Mouse (Mus musculus) stomach, embryonic 16.5 days (tissue): ENCODE measurements around the gene Fbxo34. TPM values are rescaled to one million over a fixed set of nuclear protein-coding genes. Genes with fewer than 3 reads are reported as not detected.

Source experiments
- ATAC-seq: fragments of 200-750 bp; cut with Nextera tagmentation; 2 replicates; pipeline ENCODE4 v1.8.0; 2017; ENCODE audit warnings: moderate number of reproducible peaks, moderate TSS enrichment; ENCODE audit not compliant: insufficient read depth, low FRiP score
- H3K27ac ChIP-seq: fragments of 300-500 bp; sonication (generic); 2 replicates; pipeline ENCODE4 v1.5.1; 2014; ENCODE audit warnings: low read length
- H3K27me3 ChIP-seq: fragments of 300-500 bp; sonication (generic); 2 replicates; pipeline ENCODE4 v1.6.1; 2014; ENCODE audit warnings: low read length, control low read depth, mixed read lengths; ENCODE audit not compliant: control insufficient read depth, insufficient read depth
- H3K36me3 ChIP-seq: fragments of 300-500 bp; sonication (generic); 2 replicates; pipeline ENCODE4 v1.6.1; 2014; ENCODE audit warnings: low read length; ENCODE audit not compliant: control insufficient read depth, insufficient read depth
- H3K4me1 ChIP-seq: fragments of 300-500 bp; sonication (generic); 2 replicates; pipeline ENCODE4 v1.6.1; 2014; ENCODE audit warnings: low read length, control low read depth, mixed read lengths; ENCODE audit not compliant: control insufficient read depth, insufficient read depth
- H3K4me2 ChIP-seq: fragments of 300-500 bp; sonication (generic); 2 replicates; pipeline ENCODE4 v1.6.1; 2014; ENCODE audit warnings: low read depth, low read length, mixed read lengths
- H3K4me3 ChIP-seq: fragments of 300-500 bp; sonication (generic); replicated peaks from 2 replicates; pipeline ENCODE4 v1.5.1; 2014; ENCODE audit warnings: mild to moderate bottlenecking, low read length
- H3K9ac ChIP-seq: fragments of 300-500 bp; sonication (generic); 2 replicates; pipeline ENCODE4 v1.6.1; 2014; ENCODE audit warnings: low read length
- H3K9me3 ChIP-seq: fragments of 300-500 bp; sonication (generic); replicated peaks from 2 replicates; pipeline ENCODE4 v1.6.1; 2016; ENCODE audit warnings: low read length, control low read depth; ENCODE audit not compliant: control insufficient read depth
- WGBS: fragments of 180-500 bp; shearing (Covaris S2); extraction: QIAGEN DNeasy Blood & Tissue Kit; methylation state at CpG from one replicate; pipeline ENCODE4 v1.1.7; 2014; 5-methylcytosine and 5-hydroxymethylcytosine counted together
- polyA plus RNA-seq: library from polyadenylated mRNA; unstranded; fragments of >200 nt; fragmentation: Nextera tagmentation; extraction: Ambion mirVana; gene quantifications from 2 replicates; pipeline ENCODE4 v1.2.1, GENCODE M21; 2015

Fbxo34 gene
- polyA plus RNA-seq, 1 experiment from 2014 or later = 20.4 TPM

DNA sequence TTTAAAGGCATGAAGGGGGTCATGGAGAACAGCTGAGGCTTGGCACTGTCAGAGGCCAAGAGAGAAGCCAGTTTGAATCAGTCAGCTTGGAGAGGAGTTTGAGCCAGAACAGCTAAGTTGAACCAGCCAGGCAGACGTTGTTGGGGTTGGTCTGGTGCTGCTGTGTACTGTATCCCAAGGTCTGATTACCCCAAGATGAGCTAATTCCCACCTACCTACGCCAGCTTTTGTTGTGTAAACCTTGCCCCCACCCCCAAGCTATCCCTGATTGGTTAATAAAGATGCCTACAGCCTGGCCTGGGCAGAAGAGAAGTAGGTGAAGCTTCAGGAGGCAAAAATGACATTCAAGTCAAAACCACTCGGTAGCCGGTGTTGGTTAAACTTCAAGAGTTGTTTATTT lies 27.8 kb upstream of the Fbxo34 start:
- peaks cover 4% of the 10 kb centered on the region for H3K4me1 ChIP-seq
- no peak overlapping the region for H3K9ac ChIP-seq
- H3K27ac ChIP-seq = no peak overlapping the region
- H3K9me3 ChIP-seq = no peaks in the 10 kb centered on the region
- H3K4me3 ChIP-seq = no peak overlapping the region
- 70% methylated on average over 4 of the region's 4 CpGs for WGBS
- no peaks in the 10 kb centered on the region for H3K27me3 ChIP-seq
- no peak overlapping the region for H3K4me2 ChIP-seq
- ATAC-seq = no peak
- H3K36me3 ChIP-seq = no peaks in the 10 kb centered on the region

DNA sequence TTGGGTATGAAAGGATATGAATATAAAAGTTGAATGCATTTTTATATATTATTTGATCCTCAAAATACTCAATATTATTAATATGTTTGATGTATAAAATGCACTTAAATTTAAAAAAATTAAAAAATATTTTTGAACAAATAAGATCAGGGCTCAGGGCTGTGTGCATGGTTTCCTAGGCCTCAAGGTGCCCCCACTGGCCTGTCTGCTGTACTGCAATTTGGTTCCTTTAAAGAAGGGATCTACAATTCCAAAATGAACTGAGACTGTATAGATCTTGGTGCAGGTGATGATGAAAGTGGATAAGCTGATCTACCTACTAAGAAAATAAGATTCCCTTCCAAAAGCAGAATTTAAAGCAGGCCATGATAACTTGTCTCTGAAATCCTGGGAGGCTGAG lies 17.2 kb upstream of the Fbxo34 start:
- no peaks in the 10 kb centered on the region for H3K36me3 ChIP-seq
- H3K9me3 ChIP-seq = no peaks in the 10 kb centered on the region
- ATAC-seq = no peak
- no peaks in the 10 kb centered on the region for H3K27me3 ChIP-seq
- no peak overlapping the region for H3K9ac ChIP-seq
- no peak overlapping the region for H3K4me3 ChIP-seq
- H3K4me1 ChIP-seq = no peaks in the 10 kb centered on the region
- H3K27ac ChIP-seq = no peak overlapping the region
- no peak overlapping the region for H3K4me2 ChIP-seq

DNA sequence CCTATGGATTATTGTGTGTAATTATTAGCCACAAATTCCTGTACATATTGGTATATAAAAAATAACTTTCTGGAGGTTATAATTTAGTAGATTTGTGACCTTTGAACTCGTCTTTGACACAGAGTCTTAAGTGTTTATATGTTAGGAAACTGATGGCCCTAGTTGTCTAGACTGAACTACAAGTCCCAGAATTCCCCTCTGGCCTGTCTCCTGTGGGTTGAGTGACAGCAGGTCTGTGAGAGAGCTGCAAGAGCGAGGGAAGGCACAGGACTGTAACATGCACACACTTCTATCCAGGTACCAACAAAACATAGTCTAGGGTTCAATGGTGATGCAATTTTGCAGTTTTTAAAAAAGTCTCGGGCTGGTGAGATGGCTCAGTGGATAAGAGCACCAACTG lies 11.3 kb upstream of the Fbxo34 start:
- no peak overlapping the region for H3K4me2 ChIP-seq
- no peak for ATAC-seq
- H3K4me3 ChIP-seq = no peak overlapping the region
- no peaks in the 10 kb centered on the region for H3K27me3 ChIP-seq
- no peak overlapping the region for H3K9ac ChIP-seq
- no peaks in the 10 kb centered on the region for H3K4me1 ChIP-seq
- H3K9me3 ChIP-seq = peaks cover 5% of the 10 kb centered on the region; the same call in 1 of the 2 replicates
- WGBS = 66% methylated on average over 3 of the region's 3 CpGs
- no peak overlapping the region for H3K27ac ChIP-seq
- no peaks in the 10 kb centered on the region for H3K36me3 ChIP-seq

DNA sequence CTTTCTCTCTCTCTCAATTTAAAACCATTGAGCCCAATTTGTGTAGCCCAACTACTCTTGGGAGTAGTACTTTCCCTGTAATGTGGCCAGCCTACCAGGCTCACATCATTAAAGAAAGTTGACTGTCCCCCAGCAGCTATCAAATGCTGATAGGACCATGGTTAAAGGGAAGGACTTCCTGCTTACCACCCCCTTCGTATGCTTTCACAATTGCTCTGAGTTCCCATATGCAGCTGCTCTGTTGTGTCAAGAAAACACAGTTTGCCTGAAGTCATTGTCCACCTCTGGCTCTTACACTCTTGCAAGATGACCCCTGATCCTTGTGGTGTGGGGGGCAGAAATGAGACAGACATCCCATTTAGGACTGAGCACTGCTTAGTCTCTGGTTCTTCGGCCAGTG lies 5.3 kb upstream of the Fbxo34 start:
- Histone ChIP-seq H3K9ac (no peak overlapping the region), H3K4me1 (no peaks in the 10 kb centered on the region), H3K4me2 (no peak overlapping the region), H3K36me3 (no peaks in the 10 kb centered on the region), H3K27ac (no peak overlapping the region), H3K27me3 (no peaks in the 10 kb centered on the region), H3K9me3 (peaks cover 3% of the 10 kb centered on the region; the same call in 1 of the 2 replicates), H3K4me3 (no peak overlapping the region)
- ATAC-seq = no peak
- 64% methylated on average over 2 of the region's 2 CpGs for WGBS

DNA sequence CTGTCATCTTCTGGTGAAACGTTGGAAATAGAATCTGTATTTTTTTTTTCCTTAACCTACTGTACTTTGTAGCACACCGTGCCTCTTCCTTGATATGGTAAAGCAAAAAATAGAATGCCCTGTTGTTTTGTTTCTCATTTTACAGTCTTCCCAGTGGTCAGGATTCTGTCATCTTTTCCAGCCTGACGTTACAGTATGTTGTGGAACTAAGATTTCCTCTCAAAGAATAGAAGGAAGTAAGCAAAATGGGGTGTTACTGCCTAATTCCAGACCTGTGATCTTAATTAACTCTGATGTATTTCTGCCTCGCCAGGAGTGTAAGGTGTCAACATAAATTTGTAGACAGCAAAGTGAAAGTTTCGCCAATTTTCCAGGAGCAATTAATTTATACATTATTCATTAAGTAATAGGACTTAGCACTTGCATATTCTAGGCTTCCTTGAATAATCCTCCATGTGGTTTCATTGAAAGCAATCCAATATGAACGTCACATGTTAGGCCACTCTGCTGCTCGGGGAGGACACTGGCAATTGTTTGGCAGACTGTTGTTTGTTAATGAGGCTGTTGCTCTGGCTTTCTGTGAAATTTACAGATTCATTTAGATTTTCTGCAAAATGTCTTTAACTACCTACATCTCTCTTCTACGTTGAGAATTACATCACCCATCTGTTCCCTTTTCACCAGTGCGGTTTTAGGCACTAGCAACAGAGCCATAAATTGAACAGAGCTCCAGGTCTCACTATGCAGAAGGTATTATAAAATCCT lies 4.7 kb upstream of the Fbxo34 start:
- Histone ChIP-seq H3K4me1 (no peaks in the 10 kb centered on the region), H3K27me3 (no peaks in the 10 kb centered on the region), H3K9me3 (no peaks in the 10 kb centered on the region), H3K4me3 (no peak overlapping the region), H3K36me3 (no peaks in the 10 kb centered on the region), H3K27ac (no peak overlapping the region), H3K4me2 (no peak overlapping the region), H3K9ac (no peak overlapping the region)
- no peak for ATAC-seq
- 64% methylated on average over 9 of the region's 9 CpGs for WGBS

DNA sequence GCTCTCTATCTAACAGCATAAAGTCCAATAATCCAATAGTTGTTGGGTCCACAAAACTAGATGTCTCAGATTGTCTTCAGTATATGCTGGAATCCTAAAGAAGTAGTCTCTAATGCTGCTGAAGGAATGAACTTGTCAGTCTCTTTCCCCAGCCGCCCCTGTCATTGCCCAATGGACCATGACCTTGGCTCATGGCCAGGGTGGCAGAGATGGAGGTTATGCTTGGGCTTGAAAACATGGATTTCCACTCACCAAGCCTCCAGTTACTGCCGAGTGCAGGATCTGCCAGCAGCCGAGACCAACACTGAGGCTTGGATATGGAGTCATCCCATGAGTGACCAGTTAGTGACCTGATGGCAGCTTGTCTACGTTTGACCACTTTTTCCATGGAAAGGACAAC lies 9.3 kb downstream of the Fbxo34 start:
- no peak overlapping the region for H3K4me3 ChIP-seq
- H3K4me1 ChIP-seq = no peaks in the 10 kb centered on the region
- no peak overlapping the region for H3K4me2 ChIP-seq
- no peaks in the 10 kb centered on the region for H3K36me3 ChIP-seq
- no peaks in the 10 kb centered on the region for H3K9me3 ChIP-seq
- WGBS = 71% methylated on average over 4 of the region's 4 CpGs
- no peak overlapping the region for H3K9ac ChIP-seq
- no peak for ATAC-seq
- H3K27me3 ChIP-seq = no peaks in the 10 kb centered on the region
- H3K27ac ChIP-seq = no peak overlapping the region

DNA sequence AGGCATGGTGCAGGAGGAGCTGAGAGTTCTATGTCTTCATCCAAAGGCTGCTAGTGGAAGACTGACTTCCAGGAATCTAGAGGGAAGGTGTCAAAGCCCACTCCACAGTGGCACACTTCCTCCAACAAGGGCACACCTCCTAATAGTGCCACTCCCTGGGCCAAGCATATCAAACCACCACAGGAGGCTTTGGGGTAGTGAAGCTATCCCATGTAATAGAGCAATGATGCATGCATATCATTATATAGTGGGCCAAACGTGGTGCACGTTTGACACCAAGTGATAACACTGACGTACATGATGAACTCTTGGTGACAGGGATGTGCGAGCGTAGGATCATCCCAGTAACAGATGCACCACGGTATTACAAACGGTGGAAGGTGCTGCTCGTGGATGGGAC lies 11.8 kb downstream of the Fbxo34 start:
- no peak overlapping the region for H3K27ac ChIP-seq
- WGBS = 84% methylated on average over 8 of the region's 8 CpGs
- H3K4me3 ChIP-seq = no peak overlapping the region
- no peaks in the 10 kb centered on the region for H3K36me3 ChIP-seq
- no peak for ATAC-seq
- no peaks in the 10 kb centered on the region for H3K9me3 ChIP-seq
- H3K4me1 ChIP-seq = no peaks in the 10 kb centered on the region
- H3K27me3 ChIP-seq = no peaks in the 10 kb centered on the region
- no peak overlapping the region for H3K4me2 ChIP-seq
- H3K9ac ChIP-seq = no peak overlapping the region

DNA sequence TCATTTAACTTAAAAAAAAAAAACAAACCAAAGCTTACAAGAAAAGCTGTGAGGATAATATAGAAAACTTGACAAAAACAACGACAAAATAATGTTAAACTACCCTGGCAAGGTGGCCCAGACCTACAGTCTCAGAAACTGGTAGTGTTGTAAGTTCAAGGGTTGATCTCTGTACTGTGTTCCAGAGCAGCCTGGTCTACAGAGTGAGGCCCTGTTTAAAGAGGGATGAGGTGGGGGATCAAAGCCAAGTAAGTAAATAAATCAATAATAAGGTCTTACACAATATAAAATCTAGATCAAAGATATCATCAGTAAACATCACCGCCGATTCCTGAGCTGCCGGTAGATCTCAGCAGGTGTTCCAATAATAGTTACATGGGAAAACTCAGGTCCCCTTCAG lies 12.2 kb downstream of the Fbxo34 start:
- ATAC-seq = no peak

DNA sequence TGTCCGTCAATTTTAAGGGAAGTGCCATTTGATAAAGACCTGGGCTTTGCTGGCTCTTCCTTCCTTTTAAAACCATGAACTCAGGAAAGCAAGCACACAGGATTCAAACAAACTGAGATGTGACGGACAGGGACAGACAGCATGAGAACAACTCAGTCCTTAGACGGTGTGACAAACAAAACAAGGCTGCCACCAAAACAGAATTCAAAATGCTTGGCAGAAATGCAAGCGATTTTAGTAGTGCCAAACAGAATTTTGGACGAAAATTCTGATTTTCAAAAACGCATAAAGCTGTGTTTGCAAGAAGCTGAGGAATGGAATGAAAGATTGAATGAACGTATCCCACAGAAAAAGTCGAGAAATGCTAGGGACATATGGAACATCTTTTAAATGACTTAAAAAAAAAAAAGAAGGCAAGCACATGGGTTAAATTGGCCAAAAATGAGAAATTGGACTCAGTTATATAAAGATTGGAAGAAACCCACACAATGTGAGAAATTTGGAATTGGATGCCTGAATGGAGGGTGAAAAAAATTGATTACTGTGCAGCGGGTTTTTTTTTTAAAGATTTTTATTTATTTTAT lies 12.7 kb downstream of the Fbxo34 start:
- Histone ChIP-seq H3K4me2 (no peak overlapping the region), H3K4me3 (no peak overlapping the region), H3K27ac (no peak overlapping the region), H3K4me1 (no peaks in the 10 kb centered on the region), H3K36me3 (no peaks in the 10 kb centered on the region), H3K9me3 (no peaks in the 10 kb centered on the region), H3K27me3 (no peaks in the 10 kb centered on the region), H3K9ac (no peak overlapping the region)
- 74% methylated on average over 9 of the region's 9 CpGs for WGBS
- ATAC-seq = no peak

More for the DNA sequence above, 12.2 kb downstream of the Fbxo34 start:
- Histone ChIP-seq H3K9me3 (no peaks in the 10 kb centered on the region), H3K27me3 (no peaks in the 10 kb centered on the region), H3K9ac (no peak overlapping the region), H3K4me2 (no peak overlapping the region), H3K36me3 (no peaks in the 10 kb centered on the region), H3K27ac (no peak overlapping the region), H3K4me1 (no peaks in the 10 kb centered on the region), H3K4me3 (no peak overlapping the region)
- WGBS = 65% methylated on average over 4 of the region's 4 CpGs
